Mouse (Mus musculus) lung, adult 2 months (tissue): ENCODE measurements around the gene Tmem14c.

Source experiments
- CTCF ChIP-seq: fragments of 200-500 bp; IDR thresholded peaks from 2 replicates; pipeline ENCODE4 v1.5.1; 2011; ENCODE audit warnings: mild to moderate bottlenecking, low read length, control low read depth; ENCODE audit not compliant: insufficient read depth
- POLR2A ChIP-seq: fragments of 200-500 bp; IDR thresholded peaks from 2 replicates; pipeline ENCODE4 v1.6.1; 2011; ENCODE audit warnings: low read depth, mild to moderate bottlenecking, control low read depth, low read length, borderline replicate concordance; ENCODE audit errors: extremely low read depth

GRCm38 (mm10) chr13:40979321-40979720 is 36.8 kb upstream of the Tmem14c start:
- TF ChIP-seq CTCF (no peak), POLR2A (no peak)
